Mouse (Mus musculus) CH12.LX (cell line): Measurements from ENCODE around the gene Ubxn1. TPM values are rescaled to one million over a fixed set of nuclear protein-coding genes. Genes with fewer than 3 reads are reported as not detected.

Source experiments
- DNase-seq: peaks from one replicate; pipeline ENCODE4 v3.0.0-alpha.2; 2013; ENCODE audit errors: extremely low read depth
- H3K27ac ChIP-seq: 2 replicates; pipeline ENCODE4 v1.5.1; 2012; ENCODE audit warnings: low read depth, mild to moderate bottlenecking, control low read depth, moderate library complexity; ENCODE audit not compliant: insufficient read depth
- H3K27me3 ChIP-seq: replicated peaks from 2 replicates; pipeline ENCODE3; 2012; ENCODE audit warnings: inconsistent platforms
- H3K36me3 ChIP-seq, 2 experiments: replicated peaks in 1 of 2; 2 replicates each; pipeline versions ENCODE3 to v1.6.1; 2012; ENCODE audit warnings: inconsistent platforms in 1 of 2, low read length in 1 of 2, mild to moderate bottlenecking in 1 of 2, mixed read lengths in 1 of 2, moderate library complexity in 1 of 2; ENCODE audit not compliant: control insufficient read depth in 1 of 2, insufficient read depth in 1 of 2
- H3K4me1 ChIP-seq, 2 experiments: 2 replicates each; pipeline ENCODE4 v1.6.1; 2012; ENCODE audit warnings: inconsistent platforms in 1 of 2, moderate library complexity in 1 of 2; ENCODE audit not compliant: insufficient read depth in 2 of 2, control insufficient read depth in 1 of 2
- H3K4me2 ChIP-seq: 2 replicates; pipeline ENCODE4 v1.6.1; 2012; ENCODE audit warnings: low read depth, mild to moderate bottlenecking, control low read depth; ENCODE audit not compliant: poor library complexity, insufficient read depth, severe bottlenecking
- H3K4me3 ChIP-seq, 3 experiments: fragments of 150-350 bp in 1 of 3; sonication (generic) in 1 of 3; replicated peaks in 1 of 3; 2 replicates each; pipeline versions ENCODE3 to v1.5.1; 2011 to 2012; ENCODE audit warnings: low read depth in 2 of 3, low read length in 2 of 3, mild to moderate bottlenecking in 2 of 3, moderate library complexity in 2 of 3, control low read depth in 1 of 3, improper control_type of control experiment in 1 of 3, inconsistent platforms in 1 of 3, mixed read lengths in 1 of 3; ENCODE audit not compliant: poor library complexity in 1 of 3
- H3K79me2 ChIP-seq: replicated peaks from 2 replicates; pipeline ENCODE4 v1.6.1; 2012; ENCODE audit warnings: mild to moderate bottlenecking, moderate library complexity; ENCODE audit not compliant: control insufficient read depth, poor library complexity, insufficient read depth, severe bottlenecking; ENCODE audit errors: extremely low read depth
- H3K9ac ChIP-seq: 2 replicates; pipeline ENCODE4 v1.6.1; 2012; ENCODE audit warnings: low read depth, mild to moderate bottlenecking, control low read depth, moderate library complexity; ENCODE audit not compliant: insufficient read depth
- H3K9me3 ChIP-seq: replicated peaks from 2 replicates; pipeline ENCODE3; 2012; ENCODE audit warnings: low read length, inconsistent platforms, mixed read lengths
- CHD1 ChIP-seq: IDR thresholded peaks from 2 replicates; pipeline ENCODE4 v1.6.1; 2012; ENCODE audit warnings: low read depth, low read length, improper control_type of control experiment, inconsistent platforms
- CHD2 ChIP-seq: IDR thresholded peaks from 2 replicates; pipeline ENCODE4 v1.6.1; 2011; ENCODE audit warnings: low read length, improper control_type of control experiment
- CTCF ChIP-seq, 2 experiments: IDR thresholded peaks in 1 of 2; conservative IDR thresholded peaks in 1 of 2; 2 replicates each; pipeline ENCODE4 v1.5.1; 2011 to 2012; ENCODE audit warnings: low read depth in 2 of 2, low read length in 2 of 2, improper control_type of control experiment in 1 of 2, inconsistent platforms in 1 of 2, mild to moderate bottlenecking in 1 of 2, moderate library complexity in 1 of 2
- ELF1 ChIP-seq: IDR thresholded peaks from 2 replicates; pipeline ENCODE4 v1.6.1; 2014; ENCODE audit warnings: low read depth, mild to moderate bottlenecking, inconsistent platforms, low read length, improper control_type of control experiment
- ETS1 ChIP-seq: conservative IDR thresholded peaks from 2 replicates; pipeline ENCODE4 v1.6.1; 2012; ENCODE audit warnings: low read depth, mild to moderate bottlenecking, inconsistent platforms, low read length, improper control_type of control experiment, moderate library complexity
- GABPA ChIP-seq: IDR thresholded peaks from 2 replicates; pipeline ENCODE4 v1.6.1; 2012; ENCODE audit warnings: low read depth, low read length, improper control_type of control experiment, inconsistent platforms; ENCODE audit not compliant: insufficient replicate concordance
- HCFC1 ChIP-seq: IDR thresholded peaks from 2 replicates; pipeline ENCODE4 v1.6.1; 2012; ENCODE audit warnings: low read depth, mild to moderate bottlenecking, inconsistent platforms, low read length, improper control_type of control experiment
- JUN ChIP-seq: IDR thresholded peaks from 2 replicates; pipeline ENCODE4 v1.6.1; 2011; ENCODE audit warnings: low read depth, mild to moderate bottlenecking, low read length, improper control_type of control experiment, moderate library complexity; ENCODE audit not compliant: insufficient read depth
- JUND ChIP-seq: conservative IDR thresholded peaks from 2 replicates; pipeline ENCODE4 v1.6.1; 2011; ENCODE audit warnings: low read depth, low read length, improper control_type of control experiment
- KAT2A ChIP-seq: IDR thresholded peaks from 2 replicates; pipeline ENCODE4 v1.6.1; 2012; ENCODE audit warnings: low read length, improper control_type of control experiment, inconsistent platforms; ENCODE audit not compliant: insufficient replicate concordance
- MAFK ChIP-seq: IDR thresholded peaks from 2 replicates; pipeline ENCODE4 v1.6.1; 2011; ENCODE audit warnings: low read length, improper control_type of control experiment; ENCODE audit not compliant: insufficient replicate concordance
- MXI1 ChIP-seq: IDR thresholded peaks from 2 replicates; pipeline ENCODE4 v1.6.1; 2011; ENCODE audit warnings: mild to moderate bottlenecking, low read depth, low read length, improper control_type of control experiment
- NELFE ChIP-seq: IDR thresholded peaks from 2 replicates; pipeline ENCODE4 v1.6.1; 2011; ENCODE audit warnings: low read depth, low read length, improper control_type of control experiment
- NRF1 ChIP-seq: IDR thresholded peaks from 2 replicates; pipeline ENCODE4 v1.6.1; 2014; ENCODE audit warnings: low read depth, mild to moderate bottlenecking, inconsistent platforms, low read length, improper control_type of control experiment, moderate library complexity
- PAX5 ChIP-seq: IDR thresholded peaks from 2 replicates; pipeline ENCODE4 v1.6.1; 2012; ENCODE audit warnings: low read length, inconsistent platforms, mixed read lengths
- POLR2AphosphoS2 ChIP-seq: IDR thresholded peaks from 2 replicates; pipeline ENCODE4 v1.6.1; 2011; ENCODE audit warnings: low read depth, low read length, improper control_type of control experiment
- SIN3A ChIP-seq: IDR thresholded peaks from 2 replicates; pipeline ENCODE4 v1.6.1; 2012; ENCODE audit warnings: low read length, improper control_type of control experiment, inconsistent platforms
- SMC3 ChIP-seq: IDR thresholded peaks from 2 replicates; pipeline ENCODE4 v1.6.1; 2011; ENCODE audit warnings: low read depth, low read length, improper control_type of control experiment
- TCF12 ChIP-seq: IDR thresholded peaks from 2 replicates; pipeline ENCODE4 v1.6.1; 2014; ENCODE audit warnings: low read depth, mild to moderate bottlenecking, inconsistent platforms, low read length, improper control_type of control experiment
- UBTF ChIP-seq: IDR thresholded peaks from 2 replicates; pipeline ENCODE4 v1.6.1; 2012; ENCODE audit warnings: low read depth, mild to moderate bottlenecking, inconsistent platforms, low read length, improper control_type of control experiment, moderate library complexity
- USF2 ChIP-seq: conservative IDR thresholded peaks from 2 replicates; pipeline ENCODE4 v1.6.1; 2011; ENCODE audit warnings: low read depth, low read length, improper control_type of control experiment
- ZKSCAN1 ChIP-seq: IDR thresholded peaks from 2 replicates; pipeline ENCODE4 v1.6.1; 2012; ENCODE audit warnings: low read depth, inconsistent platforms, low read length, improper control_type of control experiment, borderline replicate concordance
- dilution Hi-C: fragments of 300-500 bp; cut with MboI; formaldehyde crosslinking; loops from 2 replicates; pipeline ENCODE4 v1.14.3; 2020; ENCODE audit warnings: low sequenced_read_pairs; ENCODE audit not compliant: extremely low pct_unique_long_range_greater_than_20kb, extremely low pct_ligation_motif_present
- in situ Hi-C: fragments of 300-500 bp; cut with MboI; formaldehyde crosslinking; loops from 3 replicates; pipeline ENCODE4 v1.14.3; 2019; ENCODE audit warnings: low sequenced_read_pairs, low pct_ligation_motif_present, low pct_unique_long_range_greater_than_20kb, mixed read lengths
- polyA plus RNA-seq: library from polyadenylated mRNA; unstranded; fragments of >175 nt; gene quantifications from 2 replicates; pipeline ENCODE4 v1.2.1, GENCODE M21; 2012; ENCODE audit warnings: low read depth; ENCODE audit not compliant: insufficient read length
- total RNA-seq, 2 experiments: library from RNA; depleted of rRNA; stranded (reverse); fragments of 300-350 nt in 1 of 2; fragments of >200 nt in 1 of 2; gene quantifications; 2 replicates each; pipeline ENCODE4 v1.2.3; 2012 to 2014

Gene Ubxn1
- total and polyA plus RNA-seq, 3 experiments: 96.3 to 226 (median 140) TPM

DNA sequence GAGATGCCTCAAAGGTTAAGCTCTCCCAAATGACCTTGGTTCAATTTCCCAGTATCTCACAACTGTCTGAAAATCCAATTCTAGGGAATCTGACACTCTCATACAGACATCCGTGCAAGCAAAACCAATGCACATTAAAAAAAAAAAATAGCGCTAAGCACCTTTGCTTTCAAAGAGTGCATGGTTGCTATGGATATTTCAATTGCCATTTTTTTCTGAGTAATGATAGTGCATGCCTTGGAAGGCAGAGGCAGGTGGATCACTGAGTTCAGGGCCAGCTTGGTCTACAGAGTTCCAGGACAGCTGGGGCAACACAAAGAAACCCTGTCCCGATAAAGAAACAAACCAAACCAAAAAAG, 9.7 kb downstream of the Ubxn1 start:
- Histone ChIP-seq H3K27me3 (no peaks in the 10 kb centered on the region), H3K4me1 (peaks cover 0 to 16% of the 10 kb centered on the region in 2 experiments; a peak in 3 of 4 replicates), H3K9me3 (no peaks in the 10 kb centered on the region), H3K79me2 (no peaks in the 10 kb centered on the region), H3K9ac (peak overlapping the region; percentile 73), H3K4me2 (peak overlapping the region; percentile 68), H3K27ac (no peak overlapping the region), H3K4me3 (peak overlapping the region; percentile 90 to 97 (median 95)), H3K36me3 (peaks cover 6 to 28% of the 10 kb centered on the region in 2 experiments)
- in situ Hi-C loops: no loop called here
- TF ChIP-seq TCF12 (no peak), ZKSCAN1 (no peak), MXI1 (no peak), CTCF (conservative IDR thresholded peaks at IDR 0.05 in 1 of 2, IDR thresholded peaks at IDR 0.05 in 1 of 2; ENCODE audit: low read depth in 2 of 2, low read length in 2 of 2) (no peak), GABPA (no peak), USF2 (peak; percentile 5; the same call in 1 of the 2 replicates), ELF1 (no peak), CHD1 (no peak)
- dilution Hi-C loops: no loop called here
- no peak for DNase-seq

- H3K4me2 ChIP-seq: no peak within 1 kb of the TSS
- H3K4me3 ChIP-seq: no peak within 1 kb of the TSS
- no peaks in the 10 kb centered on the region for H3K9me3 ChIP-seq
- peaks cover 0 to 26% of the 10 kb centered on the region in 2 experiments; a peak in 3 of 4 replicates for H3K4me1 ChIP-seq
- no peak for TF ChIP-seq UBTF
- in situ Hi-C loops: no loop called here
- peaks cover 0 to 10% of the 10 kb centered on the region in 2 experiments for H3K36me3 ChIP-seq
- H3K27me3 ChIP-seq: no peaks in the 10 kb centered on the region
- dilution Hi-C loops: no loop called here
- no peak for DNase-seq
- H3K79me2 ChIP-seq: peaks cover 4% of the 10 kb centered on the region; the same call in 1 of the 2 replicates
- no peak within 1 kb of the TSS for H3K27ac ChIP-seq
- no peak within 1 kb of the TSS for H3K9ac ChIP-seq
Observed at GRCm38 (mm10) chr19:8883616-8884015, 12.3 kb downstream of the Ubxn1 start, which contains the start of the genes Lbhd1 and Gm49403. Gene Lbhd1, plus strand, starts transcription at chr19:8883732. Gene Gm49403, plus strand, starts transcription at chr19:8883930.

DNA sequence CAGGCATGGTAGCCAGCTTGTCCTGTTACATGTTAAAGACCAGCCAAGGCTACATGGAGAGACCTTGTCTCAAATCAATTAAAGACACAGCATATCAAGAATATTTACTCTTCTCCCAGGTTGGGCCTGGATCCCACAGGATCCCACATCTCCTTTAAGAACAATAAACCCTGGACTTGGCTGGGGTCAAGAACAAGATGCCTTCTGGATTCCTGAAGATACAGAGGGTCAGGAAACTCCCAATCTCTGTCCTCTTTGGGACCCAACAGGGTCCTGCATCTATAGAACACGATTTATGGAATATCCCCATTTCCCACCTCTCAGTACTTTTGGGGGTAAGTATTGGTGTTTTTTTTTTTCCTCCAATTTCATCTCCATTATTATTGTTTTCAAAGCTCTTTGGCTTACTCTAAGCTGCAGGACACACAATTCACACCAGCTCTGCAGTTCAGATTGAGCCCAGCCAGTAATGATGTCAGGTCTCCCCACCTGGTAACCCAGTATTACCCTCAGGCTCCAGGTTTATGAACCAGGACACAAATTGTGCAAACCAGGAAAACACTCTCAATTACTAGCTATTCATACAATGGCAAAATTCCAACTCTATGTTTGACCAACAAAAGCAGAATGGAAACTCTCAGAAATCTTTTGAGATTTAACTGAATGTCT, 15.8 kb downstream of the Ubxn1 start:
- peak overlapping the region; percentile 95 for H3K9ac ChIP-seq
- TF ChIP-seq CHD1 (peak; percentile 27), ETS1 (no peak), NRF1 (no peak), MAFK (no peak), ZKSCAN1 (no peak), SIN3A (peak; percentile 43; the same call in 1 of the 2 replicates), CHD2 (peak; percentile 85), SMC3 (no peak; the same call in 1 of the 2 replicates), JUN (no peak), ELF1 (no peak), POLR2AphosphoS2 (peak; percentile 93), UBTF (no peak), KAT2A (0 out of 2 replicates have a peak, but pooled peaks have one; percentile 41), CTCF (conservative IDR thresholded peaks at IDR 0.05 in 1 of 2, IDR thresholded peaks at IDR 0.05 in 1 of 2; ENCODE audit: low read depth in 2 of 2, low read length in 2 of 2) (no peak), MXI1 (0 out of 2 replicates have a peak, but pooled peaks have one; percentile 44), HCFC1 (no peak), PAX5 (no peak), NELFE (0 out of 2 replicates have a peak, but pooled peaks have one; percentile 44), GABPA (no peak), JUND (no peak), USF2 (no peak)

More for the DNA sequence above, 15.8 kb downstream of the Ubxn1 start:
- Histone ChIP-seq H3K79me2 (peaks cover 26% of the 10 kb centered on the region), H3K27me3 (no peaks in the 10 kb centered on the region), H3K9me3 (no peaks in the 10 kb centered on the region), H3K4me3 (peak overlapping the region; percentile 6 to 77 (median 68)), H3K27ac (no peak overlapping the region), H3K4me2 (peak overlapping the region; percentile 66), H3K4me1 (peaks cover 0 to 32% of the 10 kb centered on the region in 2 experiments; a peak in 2 of 4 replicates), H3K36me3 (peaks cover 14 to 22% of the 10 kb centered on the region in 2 experiments)
- dilution Hi-C loops (no loop called here), in situ Hi-C loops (no loop called here)
- no peak for DNase-seq
